Mouse (Mus musculus) Muller cell, postnatal 12 days (primary cell): Measurements from ENCODE around the gene Cpm.
"Not testable (repeated sequence)": the region's sequence is repeated elsewhere in the genome, so short reads cannot be mapped to it uniquely, and the experiment has no call there.

Experiments used
- DNase-seq: peaks from one replicate; pipeline ENCODE4 v3.0.0-alpha.2; 2015; ENCODE audit errors: inconsistent ontology term

Cpm gene

DNA sequence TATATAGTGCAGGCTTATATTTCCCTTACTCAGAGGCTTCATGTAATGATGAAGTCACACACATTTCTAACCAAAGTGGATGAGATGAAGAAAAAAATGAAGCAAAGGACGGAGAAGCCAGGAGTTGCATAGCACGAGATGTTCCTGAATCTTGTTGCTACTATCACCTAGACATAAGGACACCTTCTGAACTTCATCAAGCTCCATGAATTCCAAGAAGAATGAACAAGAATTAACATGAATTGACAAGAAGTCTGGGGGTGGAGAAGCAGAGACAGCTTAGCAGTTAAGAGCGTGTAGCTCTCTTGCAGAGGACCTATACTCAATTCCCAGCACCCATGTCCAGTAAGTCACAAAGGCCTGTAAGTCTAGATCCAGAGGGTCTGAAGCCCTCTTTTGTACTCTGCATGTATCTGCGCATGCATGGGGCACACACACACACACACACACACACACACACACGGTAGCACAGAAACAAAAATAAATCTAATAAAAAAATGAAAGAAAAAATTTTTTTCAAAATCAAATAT, 36.2 kb upstream of the Cpm start:
- no peak for DNase-seq

DNA sequence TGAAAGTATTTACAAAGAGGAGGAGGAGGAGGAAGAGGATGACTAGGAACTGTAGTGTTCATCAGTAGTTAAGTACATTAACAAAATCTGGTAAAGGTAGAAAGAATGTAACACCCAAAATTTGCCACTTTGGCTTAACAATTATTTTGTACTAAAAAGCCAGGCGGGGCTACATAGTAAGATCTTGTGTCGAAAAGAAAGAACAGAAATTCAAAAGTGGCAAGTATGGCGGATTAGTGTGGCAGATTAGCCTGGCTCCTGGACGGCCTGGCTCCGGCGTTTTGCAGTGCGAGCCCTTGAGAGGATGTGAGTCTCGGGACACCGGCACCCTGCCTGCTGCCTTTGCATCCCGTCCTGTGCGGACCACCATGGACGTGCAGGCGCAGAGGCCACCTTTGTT, 35.4 kb upstream of the Cpm start:
- no peak for DNase-seq

DNA sequence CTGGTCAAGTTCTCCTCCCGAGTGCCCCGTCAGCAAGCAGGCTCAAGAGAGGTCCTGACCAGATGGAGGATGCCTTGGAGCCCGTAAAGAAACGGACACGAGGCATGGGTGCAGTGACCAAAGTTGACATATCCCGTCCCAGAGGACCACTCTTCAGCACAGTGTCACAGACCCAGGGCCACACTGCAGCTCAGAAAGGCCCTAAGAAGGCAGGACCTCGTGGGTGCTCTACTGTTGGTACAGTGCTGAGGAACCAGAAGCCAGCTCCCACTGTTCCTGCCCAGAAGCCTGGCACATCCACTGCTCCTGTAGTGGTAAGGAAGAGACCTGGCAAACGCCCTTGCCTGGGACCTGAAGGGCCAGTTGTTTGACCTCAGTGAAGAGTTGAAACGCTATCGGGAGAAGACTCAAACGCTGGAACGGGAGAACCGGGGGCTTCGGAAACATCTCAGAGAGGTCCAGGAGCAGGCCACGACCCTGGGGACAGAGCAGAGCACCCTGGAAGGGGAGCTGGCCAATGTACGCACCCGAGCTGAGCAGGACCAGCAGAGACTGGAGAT, 34.9 kb upstream of the Cpm start:
- DNase-seq, result no peak

DNA sequence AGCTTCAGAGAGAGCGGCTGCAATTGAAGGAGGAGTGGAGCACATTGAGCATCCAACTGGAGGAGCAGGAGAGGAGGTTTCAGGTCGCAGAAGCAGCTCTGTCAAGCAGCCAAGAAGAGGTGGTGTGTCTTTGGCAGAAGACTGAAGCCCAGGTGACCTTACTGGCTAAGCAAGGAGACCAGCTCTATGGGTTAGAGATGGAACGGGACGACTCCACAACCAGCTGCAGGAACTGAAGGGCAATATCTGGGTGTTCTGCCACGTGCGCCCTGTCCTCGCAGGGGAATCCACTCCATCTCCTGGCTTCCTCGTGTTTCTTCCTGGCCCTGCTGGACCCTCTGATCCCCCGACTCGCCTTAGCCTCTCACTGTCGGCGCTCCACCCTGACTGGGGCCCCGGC, 34.4 kb upstream of the Cpm start:
- no peak for DNase-seq

DNA sequence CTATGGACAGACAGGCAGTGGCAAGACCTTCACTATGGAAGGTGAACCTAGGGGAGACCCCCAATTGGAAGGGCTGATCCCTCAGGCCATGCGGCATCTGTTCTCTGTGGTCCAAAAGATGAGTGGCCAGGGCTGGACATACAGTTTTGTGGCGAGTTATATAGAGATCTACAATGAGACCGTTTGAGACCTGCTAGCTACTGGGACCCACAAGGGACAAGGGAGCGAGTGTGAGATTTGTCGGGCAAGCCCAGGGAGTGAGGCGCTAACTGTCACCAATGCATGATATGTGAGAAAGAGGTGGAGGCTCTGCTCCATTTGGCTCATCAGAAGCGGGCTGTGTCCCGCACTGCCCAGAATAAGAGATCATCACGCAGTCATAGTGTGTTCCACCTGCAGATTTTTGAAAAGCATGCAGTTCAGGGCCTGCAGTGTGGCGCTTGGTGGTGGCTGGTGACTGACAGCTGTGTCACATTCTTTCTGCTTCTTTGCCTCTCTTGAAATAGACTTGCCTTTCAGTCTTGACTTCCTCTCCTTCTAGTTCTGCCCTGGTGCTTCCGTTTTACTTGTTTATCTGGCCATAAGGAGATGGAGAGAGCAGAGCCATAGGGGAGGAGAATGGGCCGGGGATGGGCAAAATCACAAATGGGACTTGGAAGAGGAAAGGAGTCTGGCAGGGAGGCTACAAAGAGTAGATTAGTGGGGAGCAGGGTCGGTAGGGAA, 33.7 kb upstream of the Cpm start:
- no peak for DNase-seq

DNA sequence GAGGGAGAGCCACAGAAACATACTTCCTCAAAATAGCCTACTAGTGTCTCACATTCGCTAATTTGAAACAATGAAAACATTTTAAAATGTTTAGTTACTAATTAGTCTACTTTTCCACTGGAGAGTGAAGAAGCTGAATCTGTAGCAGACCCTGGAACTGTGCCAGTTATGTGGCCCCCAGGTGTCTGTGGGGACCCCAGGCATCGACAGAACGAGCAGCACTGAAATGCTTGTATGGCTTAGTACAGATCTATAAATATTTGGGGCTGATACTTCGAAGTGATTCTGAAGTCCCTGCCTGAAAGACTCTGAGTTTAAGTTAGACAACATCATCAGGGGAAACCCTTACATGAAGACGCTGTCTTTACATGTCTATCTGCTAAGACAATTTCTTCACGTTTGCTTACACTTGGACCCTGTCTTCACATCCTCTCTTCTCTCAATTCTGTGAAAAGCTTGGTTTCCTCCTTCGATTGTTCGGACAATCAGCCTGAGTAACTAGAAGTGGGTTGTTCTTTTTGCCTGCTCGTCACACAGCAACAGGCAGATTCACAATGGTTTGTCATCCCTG, 33.0 kb upstream of the Cpm start:
- no peak for DNase-seq

DNA sequence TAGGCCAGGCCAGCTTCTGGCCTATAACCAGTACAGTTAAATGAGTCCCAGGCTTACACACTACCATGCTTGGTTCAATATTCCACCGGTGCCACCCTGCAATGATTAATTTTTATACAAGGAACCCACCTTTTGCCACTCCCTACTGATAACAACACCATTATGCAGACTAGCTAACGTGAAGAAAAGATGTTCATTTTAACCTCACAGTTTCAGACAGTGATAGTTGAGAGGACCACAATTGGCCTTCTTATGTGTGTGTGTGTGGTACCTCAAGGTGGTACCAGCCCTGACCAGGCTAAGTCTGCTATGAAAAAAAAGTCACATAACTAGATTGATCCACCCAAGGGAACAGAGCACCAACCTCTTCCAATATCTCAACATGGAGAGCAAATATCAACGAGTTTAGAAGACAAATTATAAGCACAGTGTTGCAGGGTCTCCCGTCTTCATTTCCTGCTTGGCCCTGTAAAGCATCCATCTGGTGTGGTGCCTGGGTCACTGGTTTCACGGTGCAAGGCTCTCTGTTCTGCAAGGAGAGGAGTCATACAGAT, 32.5 kb upstream of the Cpm start:
- no peak for DNase-seq

DNA sequence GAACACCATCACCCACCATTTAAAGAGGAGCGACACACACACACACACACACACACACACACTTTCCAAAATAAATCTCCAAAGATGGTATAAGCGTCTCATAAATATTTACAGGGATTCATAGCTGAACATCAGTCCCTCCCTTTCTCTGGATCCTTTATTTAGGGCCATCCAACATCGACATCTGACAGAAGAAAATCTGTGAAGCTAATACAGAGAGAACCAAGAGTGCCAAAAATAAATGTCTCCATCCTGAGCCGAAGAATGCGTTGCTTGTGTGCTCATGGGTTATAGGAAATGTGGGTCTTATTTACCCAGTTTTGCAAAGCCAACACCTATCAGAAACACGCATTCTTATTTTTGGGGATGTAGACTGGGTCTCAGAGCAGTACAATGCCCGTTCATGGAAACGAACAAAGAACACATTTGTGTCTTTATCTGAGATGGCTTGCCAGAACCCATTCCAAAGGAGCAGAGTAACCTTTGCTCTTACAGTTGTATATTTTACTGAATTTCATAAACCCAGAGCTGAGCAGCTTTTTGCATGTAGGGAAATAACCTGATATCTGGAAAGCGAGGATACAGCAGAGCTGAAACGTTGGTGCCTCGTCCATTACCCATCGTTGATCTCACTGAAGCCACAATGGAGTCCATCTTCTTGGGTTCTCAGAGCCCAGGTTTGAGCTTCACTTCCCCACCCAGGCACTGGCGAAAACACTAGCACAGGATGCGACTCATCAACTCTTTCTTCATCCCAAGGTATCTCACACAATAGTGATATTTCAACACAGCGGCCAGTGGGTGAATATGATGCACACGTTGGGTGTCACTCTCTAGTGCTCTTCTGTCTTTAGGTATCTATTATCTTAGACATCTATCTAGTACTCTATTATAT, 31.7 kb upstream of the Cpm start:
- DNase-seq, result not testable (repeated sequence)

DNA sequence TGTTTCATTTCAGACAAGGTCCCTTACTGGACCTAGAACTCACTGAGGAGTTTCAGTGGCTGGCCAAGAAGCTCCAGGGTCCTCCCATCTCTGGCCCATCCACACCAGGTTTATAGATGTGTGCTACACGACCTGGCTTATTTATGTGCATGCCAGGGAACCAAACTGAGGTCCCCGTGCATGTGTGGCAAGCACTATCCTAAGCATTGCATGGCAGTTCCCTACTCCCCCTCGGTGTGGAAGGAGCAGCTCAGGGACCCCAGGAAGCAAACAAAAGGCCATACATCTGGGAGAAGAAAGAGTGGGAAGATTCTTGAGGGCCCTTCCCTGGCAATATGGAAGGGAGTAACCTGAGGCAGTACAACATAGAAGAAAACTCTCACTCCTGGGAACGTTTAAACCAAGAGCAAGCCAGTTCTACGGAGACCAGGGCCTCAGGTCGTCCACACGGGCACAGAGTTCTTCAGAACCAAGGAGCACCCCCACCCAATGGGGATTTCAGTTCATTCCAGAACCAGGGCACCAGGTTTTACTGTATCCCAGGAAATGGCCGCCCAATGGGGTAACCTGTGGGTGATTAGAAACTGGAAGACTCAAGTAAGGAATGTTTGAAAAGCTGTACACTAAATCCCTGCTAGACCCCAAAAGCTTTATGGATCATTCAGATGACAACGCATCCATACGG, 30.9 kb upstream of the Cpm start:
- no peak for DNase-seq

DNA sequence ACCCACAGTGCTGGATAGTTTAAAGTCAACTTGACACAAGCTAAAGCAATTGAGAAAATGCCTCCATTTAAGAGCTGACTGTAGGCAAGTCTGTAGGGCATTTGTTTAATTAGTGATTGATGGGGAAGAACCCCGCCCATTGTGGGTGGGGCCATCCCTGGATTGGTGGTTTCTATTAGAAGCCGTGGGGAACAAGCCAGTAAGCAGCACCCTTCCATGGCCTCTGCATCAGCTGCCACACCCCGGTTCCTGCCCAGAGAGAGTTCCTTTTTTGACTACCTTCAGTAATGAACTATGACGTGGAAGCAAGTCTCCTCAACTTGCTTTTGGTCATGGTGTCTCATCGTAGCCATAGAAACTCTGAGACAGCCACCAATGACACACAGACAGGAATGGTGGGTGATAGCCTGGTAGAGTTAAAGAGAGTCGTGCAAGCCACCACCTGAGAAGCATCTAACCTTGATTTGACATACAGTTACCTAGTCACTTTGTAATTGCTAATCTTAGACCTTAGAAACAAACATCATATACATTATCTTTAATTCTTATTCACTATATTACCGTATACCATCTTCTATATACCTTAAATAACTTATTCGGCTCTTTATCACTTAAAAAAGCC, 30.2 kb upstream of the Cpm start:
- DNase-seq, result not testable (repeated sequence)

DNA sequence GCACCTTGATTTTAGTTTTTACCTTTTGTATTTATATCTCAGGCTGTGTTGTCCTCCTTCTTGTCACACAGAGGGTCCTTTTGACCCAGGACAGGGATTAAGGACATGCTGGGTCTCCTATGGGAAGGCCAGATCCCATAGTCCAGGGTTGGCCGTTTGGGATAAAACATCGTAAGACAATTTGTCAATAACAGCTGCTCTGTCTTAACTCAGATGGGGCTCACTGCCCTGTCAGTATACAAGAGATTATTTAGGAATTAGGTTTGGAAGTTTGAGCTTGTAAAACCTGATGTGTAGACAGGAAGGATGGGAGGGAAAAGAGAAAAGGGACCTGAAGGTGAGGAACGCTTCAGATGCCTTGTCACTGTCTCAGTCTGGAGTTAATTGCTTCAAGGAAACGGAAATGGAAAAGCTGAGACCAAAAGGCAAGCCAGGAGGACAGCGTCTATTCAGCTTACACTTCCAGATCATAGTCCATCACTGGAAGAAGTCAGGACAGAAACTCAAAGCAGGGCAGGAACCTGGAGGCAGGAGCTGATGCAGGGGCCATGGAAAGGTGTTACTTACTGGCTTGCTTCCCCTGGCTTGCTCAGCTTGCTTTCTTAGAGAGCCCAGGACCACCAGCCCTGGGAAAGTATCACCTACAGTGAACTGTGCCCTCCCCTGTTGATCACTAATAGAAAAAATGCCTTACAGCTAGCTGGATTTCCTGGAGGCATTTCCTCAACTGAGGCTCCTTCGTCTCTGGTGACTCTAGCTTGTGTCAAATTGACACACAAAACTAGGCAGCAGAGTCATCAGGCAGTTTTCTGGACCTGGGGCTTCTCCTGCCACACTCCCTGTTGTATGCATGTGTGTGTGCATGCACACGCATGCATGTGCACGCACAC, 27.9 kb upstream of the Cpm start:
- DNase-seq, result no peak

DNA sequence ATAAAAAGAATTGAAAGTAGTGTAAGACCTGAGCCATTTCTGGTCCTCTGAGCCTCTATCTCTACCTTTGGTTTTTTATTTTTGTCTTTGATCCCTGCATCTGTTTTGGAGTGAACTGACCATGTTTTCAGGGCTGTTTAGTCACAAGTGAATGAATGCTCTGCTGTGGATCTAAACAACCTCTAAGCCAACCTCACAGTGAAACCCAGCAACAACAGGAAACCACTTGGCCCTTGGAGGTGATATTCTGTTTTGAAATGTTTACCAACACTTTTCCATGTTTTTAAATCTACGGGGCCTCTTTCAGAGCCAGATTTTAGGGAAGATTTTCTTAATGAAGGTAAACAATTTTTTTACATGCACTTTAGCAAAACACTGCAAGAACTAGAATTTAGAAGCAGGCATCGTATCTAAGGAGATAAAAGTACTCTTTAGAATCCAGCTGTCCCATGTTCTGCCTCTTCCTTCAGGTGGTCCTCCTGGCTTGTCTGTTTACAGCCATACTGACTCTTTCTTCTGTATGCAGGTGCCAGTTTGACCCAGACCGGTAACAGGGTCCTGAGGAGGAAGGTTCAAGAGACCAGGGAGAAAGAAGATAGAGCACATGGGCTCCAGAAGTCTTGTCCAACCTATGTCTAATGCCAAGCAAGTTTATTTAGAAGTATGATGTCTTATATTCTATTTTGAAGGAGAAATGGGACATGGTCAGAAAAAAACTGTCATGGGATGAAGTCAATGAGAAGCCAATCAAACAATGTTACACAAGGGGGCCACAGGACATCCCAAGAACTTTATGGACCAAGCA, 26.8 kb upstream of the Cpm start:
- DNase-seq, result no peak

DNA sequence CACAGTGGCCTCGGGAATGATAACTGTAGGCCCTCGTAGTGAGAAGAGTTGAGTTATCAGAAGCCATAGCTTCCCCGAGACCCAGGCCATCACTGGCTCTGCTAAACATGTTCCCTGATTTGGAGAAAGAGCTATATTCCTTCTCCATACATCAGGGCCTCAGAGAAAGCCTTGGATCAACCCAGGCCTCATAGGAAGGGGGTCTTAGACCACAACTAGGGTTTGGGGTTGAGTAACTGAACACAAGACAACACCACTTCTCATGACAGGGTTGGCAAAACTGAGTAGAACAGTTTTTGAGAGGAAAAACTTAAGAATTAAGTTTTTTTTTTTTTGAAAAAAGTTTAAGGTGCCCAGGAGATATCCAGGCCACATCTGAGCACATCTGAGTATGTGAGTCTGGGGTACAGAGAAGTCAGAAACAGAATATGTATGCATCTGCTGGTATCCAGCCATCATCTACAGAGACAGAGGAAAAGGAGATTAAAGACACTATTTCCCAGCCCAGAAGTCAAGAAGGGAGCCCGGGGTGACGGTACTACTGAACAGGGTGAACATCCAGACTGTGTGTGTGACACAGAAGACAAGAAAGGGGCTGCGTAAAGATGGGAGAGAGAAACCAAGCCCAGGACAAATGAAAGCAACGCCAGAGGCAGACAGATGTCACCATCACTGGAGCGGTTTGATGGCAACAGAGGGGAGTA, 26.0 kb upstream of the Cpm start:
- DNase-seq, result no peak

DNA sequence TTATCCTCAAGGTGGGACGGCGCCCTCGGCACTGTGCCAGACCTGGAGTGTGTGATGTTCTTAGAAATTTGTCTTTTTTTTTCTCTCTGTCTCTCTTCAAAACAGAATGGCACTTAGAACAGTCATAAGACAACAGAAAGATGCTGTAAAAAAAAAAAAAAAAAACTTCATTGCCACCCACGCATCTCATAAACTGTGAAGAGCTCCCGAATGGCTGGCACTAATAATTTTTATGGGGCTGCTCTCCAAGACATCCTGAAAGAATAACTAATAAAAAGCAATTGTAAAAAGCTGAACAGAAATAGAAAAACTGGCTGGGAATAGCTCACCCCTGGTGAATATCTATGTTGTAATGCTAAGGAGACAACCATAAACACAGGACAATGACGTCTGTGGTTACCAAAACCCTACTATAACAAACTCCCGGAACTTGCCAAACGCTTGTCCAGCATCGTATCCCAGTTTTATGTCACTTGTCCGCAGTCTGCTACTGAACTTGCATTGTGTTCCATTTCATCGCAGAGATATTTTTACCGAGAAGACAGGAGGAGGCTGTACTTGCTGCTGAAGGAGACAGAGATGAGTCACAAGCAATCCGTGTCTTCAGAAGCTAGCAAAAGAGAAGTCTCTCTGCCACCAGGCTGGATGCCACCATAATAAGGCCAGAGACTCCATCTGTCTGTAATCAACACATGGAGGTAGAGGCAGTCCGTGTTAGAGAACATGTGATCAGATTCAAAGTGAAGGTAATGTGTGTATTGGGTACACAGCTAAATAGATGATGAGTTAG, 25.3 kb upstream of the Cpm start:
- no peak for DNase-seq

DNA sequence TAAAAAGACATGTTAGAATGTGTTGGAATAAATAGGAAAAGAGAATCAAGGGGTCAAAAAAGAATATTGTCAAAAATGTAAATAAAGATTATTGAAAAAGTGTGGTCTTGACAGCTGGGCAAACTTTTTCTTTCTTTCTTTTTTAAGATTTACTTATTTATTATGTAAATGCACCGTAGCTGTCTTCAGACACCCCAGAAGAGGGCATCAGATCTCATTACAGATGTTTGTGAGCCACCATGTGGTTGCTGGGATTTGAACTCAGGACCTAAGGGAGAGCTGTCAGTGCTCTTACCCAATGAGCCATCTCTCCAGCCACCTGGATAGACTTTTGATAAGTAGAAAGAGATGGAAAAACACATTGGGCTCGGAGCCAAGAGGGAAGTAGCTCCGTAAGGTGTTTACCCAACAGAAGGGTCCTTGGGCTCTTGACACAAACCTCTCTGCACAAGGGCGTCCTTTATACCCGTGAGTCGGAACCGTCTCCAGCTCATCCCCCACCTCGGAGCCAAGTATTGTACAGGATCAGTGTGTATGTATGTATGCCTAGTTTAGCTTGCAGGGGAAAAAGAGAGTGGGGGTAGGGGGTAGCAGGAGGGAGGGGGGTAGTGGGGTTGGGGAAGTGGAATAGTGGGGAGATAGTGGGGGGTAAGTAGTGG, 24.5 kb upstream of the Cpm start:
- DNase-seq, result no peak

DNA sequence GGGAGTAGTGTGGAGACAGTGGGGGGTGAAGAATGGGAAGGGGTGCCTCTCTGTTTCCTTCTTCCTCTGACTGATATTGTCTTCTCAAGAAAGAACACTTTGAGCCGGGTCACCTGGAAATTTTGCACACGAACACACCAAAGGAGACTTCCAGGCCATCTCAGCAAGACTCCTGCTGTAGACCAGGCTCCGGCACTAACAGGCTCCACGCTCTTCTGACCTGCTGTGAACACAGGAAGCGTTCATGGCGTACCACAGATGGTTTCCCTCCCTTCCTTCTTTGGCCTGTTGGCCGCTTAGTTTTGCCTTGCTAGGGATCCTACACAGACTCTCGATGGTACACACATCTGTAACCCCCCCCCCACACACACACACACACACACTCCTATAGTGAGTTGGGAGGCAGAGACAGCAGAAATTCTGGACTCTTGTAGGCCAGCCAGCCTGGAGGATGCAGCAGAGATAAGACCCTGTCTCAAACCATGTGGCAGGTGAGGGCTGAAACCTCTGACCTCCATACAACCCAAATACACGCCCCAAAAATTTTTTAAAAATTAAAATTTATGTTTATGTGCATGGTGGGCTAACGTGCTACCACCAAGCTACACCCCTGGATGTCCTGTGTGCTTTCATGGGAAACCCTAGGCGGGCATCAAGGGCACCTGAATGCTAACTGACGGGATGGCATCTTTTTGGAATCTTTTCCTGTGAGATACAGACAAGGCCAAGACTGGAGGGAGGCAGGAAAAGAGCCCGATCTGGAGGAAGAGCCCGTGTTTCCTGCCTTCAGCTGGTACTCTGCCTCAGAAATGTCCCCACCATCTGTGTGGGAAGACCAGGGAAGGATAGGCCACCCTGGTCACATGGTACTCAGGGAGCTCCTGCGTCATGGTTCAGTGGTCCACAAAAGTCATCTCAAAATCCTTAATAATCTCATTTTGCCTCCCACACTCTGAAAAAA, 23.7 kb upstream of the Cpm start:
- DNase-seq, result no peak
